Mouse (Mus musculus) embryonic facial prominence, embryonic 10.5 days (tissue): ENCODE measurements at regions not wholly inside any gene's neighbourhood (a gene's known extent, or its start where the extent isn't known, plus 50 kb on each side); places are given as distances from the start of the nearest gene placed in this dataset.

Source experiments
- DNase-seq: peaks from one replicate; pipeline ENCODE4 v3.0.0-alpha.2; 2017; ENCODE audit warnings: low spot score
- H3K27ac ChIP-seq: fragments of 300-500 bp; sonication (generic); replicated peaks from 2 replicates; pipeline ENCODE4 v1.5.1; 2016; ENCODE audit warnings: mild to moderate bottlenecking
- H3K27me3 ChIP-seq: fragments of 300-500 bp; sonication (generic); replicated peaks from 2 replicates; pipeline ENCODE4 v1.6.1; 2016; ENCODE audit warnings: low read depth, mild to moderate bottlenecking; ENCODE audit not compliant: poor library complexity, severe bottlenecking
- H3K36me3 ChIP-seq: fragments of 300-500 bp; sonication (generic); replicated peaks from 2 replicates; pipeline ENCODE4 v1.6.1; 2016; ENCODE audit warnings: mild to moderate bottlenecking, moderate library complexity
- H3K4me1 ChIP-seq: fragments of 300-500 bp; sonication (generic); 2 replicates; pipeline ENCODE4 v1.6.1; 2016
- H3K4me3 ChIP-seq: fragments of 300-500 bp; sonication (generic); 2 replicates; pipeline ENCODE4 v1.5.1; 2016; ENCODE audit warnings: mild to moderate bottlenecking, moderate library complexity
- H3K9me3 ChIP-seq: fragments of 300-500 bp; sonication (generic); 2 replicates; pipeline ENCODE4 v1.6.1; 2016; ENCODE audit warnings: mild to moderate bottlenecking
- WGBS: fragments of 180-500 bp; shearing (Covaris S2); methylation state at CpG from one replicate; pipeline ENCODE4 v1.1.7; 2016; 5-methylcytosine and 5-hydroxymethylcytosine counted together

DNA sequence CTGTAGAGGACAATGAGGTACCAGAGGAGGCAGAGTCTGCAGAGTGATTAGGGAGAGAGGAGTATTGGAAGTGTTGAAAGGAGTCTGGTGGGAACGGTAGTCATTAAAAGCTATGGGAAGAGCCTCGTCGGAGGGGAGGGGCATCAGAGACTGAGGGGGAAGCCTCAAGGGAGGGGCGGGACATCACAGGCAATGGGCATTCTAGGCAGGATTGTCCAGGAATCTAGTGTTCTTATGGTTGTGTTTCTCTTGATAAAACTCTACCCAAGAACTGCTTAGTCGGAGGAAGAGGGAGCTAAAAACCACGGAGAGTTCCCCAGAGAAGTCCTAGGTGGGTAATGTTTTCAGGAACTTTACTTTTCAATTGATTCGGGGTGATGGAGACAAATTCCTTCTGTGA, 90.2 kb downstream of the Sec23ip start:
- Histone ChIP-seq H3K36me3 (no peaks in the 10 kb centered on the region), H3K4me1 (no peaks in the 10 kb centered on the region)
- WGBS = 57% methylated on average over 7 of the region's 7 CpGs

DNA sequence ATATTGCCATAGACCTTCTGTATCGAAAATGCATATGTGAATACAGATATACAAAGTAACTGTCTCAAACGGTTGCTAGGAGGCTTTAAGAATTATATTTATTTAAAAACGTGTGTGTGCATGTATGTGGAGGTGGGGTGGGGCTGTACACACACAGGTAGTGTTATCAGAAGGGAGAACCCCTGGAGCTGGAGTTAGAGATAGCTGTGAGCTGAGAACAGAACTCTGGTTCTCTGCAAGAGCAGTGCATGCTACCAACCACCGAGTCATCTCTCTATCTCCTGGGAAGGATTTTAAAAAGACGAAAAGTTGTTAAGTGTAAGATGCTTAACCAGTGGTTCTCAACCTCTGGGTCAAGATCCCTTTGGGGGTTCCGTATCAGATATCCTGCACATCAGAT, 91.7 kb downstream of the Sec23ip start:
- Histone ChIP-seq H3K4me3 (no peak overlapping the region), H3K36me3 (no peaks in the 10 kb centered on the region), H3K9me3 (no peaks in the 10 kb centered on the region), H3K27ac (no peak overlapping the region), H3K4me1 (no peaks in the 10 kb centered on the region), H3K27me3 (no peaks in the 10 kb centered on the region)
- DNase-seq = no peak
- 88% methylated on average over 6 of the region's 6 CpGs for WGBS

More for the DNA sequence above, 90.2 kb downstream of the Sec23ip start:
- no peak overlapping the region for H3K4me3 ChIP-seq
- no peaks in the 10 kb centered on the region for H3K27me3 ChIP-seq
- DNase-seq = no peak
- H3K9me3 ChIP-seq = no peaks in the 10 kb centered on the region
- H3K27ac ChIP-seq = no peak overlapping the region

DNA sequence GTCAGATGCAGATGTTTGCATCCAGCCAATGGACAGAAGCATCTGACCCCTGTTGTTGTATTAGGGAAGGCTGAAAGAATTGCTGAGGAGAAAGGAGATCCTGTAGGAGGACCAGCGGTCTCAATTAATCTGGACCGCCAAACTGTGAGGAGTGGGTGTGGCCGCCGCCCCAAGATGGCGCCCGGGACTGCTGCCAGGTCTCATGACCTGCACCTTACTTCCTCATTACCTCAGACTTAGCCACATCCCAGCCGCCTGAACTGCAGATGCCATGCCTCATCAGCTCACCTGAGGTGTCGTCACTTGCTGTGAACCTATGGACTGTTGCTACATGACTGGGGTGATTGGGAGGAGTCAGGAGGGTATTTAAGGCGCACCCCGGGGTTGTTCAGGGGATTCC, 97.8 kb downstream of the Sec23ip start:
- 91% methylated on average over 10 of the region's 10 CpGs for WGBS

DNA sequence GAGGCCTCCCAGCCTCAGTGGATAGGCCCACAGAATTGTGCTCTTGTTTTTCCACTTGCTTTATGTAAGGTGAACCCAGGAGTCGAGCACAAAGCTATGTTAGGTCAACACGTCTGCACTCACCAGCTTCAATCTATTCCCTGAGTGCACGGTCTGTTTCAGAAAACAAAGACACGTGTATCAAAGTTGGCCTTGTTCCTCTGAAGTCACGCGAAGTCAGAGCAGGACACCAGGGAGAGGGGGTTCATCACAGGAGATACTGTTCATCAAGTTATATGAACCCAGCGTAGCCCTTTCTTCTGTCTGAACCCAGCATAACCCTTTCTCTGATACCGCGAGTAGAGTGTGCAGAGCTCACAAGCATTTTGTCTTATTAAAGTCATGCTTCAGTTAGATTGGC, 98.8 kb downstream of the Sec23ip start:
- no peaks in the 10 kb centered on the region for H3K36me3 ChIP-seq
- 79% methylated on average over 9 of the region's 9 CpGs for WGBS

More for the DNA sequence above, 97.8 kb downstream of the Sec23ip start:
- Histone ChIP-seq H3K27ac (no peak overlapping the region), H3K36me3 (no peaks in the 10 kb centered on the region), H3K4me3 (no peak overlapping the region), H3K9me3 (no peaks in the 10 kb centered on the region), H3K27me3 (no peaks in the 10 kb centered on the region), H3K4me1 (no peaks in the 10 kb centered on the region)
- DNase-seq = no peak

DNA sequence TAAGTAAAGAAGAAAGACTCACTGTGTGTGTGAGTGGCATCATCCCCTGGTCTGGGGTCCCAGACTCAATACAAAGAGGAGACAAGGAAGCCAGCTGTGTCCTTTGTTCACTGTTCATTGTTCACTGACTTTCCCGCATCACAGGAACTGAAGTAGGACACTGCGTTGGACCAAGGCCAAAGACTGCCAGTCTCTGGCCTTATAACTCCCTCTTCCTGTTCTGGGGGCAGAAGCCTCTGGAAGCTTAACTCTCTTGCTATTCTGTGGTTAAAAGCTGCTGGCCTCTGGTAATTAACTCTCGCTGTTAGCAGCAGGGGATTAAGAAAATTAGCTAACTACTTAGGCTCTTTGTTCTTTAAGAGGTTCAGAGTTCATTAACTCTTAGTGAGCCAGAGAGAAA, 104.5 kb downstream of the Sec23ip start:
- Histone ChIP-seq H3K27ac (no peak overlapping the region), H3K9me3 (peaks cover 4% of the 10 kb centered on the region; the same call in 1 of the 2 replicates), H3K36me3 (no peaks in the 10 kb centered on the region), H3K4me1 (peaks cover 6% of the 10 kb centered on the region; the same call in 1 of the 2 replicates), H3K4me3 (no peak overlapping the region), H3K27me3 (no peaks in the 10 kb centered on the region)
- peak; percentile 7 for DNase-seq
- WGBS = 15% methylated on average over 3 of the region's 3 CpGs

More for the DNA sequence above, 98.8 kb downstream of the Sec23ip start:
- Histone ChIP-seq H3K27ac (no peak overlapping the region), H3K9me3 (no peaks in the 10 kb centered on the region), H3K4me3 (no peak overlapping the region), H3K27me3 (no peaks in the 10 kb centered on the region), H3K4me1 (no peaks in the 10 kb centered on the region)
- DNase-seq = no peak

DNA sequence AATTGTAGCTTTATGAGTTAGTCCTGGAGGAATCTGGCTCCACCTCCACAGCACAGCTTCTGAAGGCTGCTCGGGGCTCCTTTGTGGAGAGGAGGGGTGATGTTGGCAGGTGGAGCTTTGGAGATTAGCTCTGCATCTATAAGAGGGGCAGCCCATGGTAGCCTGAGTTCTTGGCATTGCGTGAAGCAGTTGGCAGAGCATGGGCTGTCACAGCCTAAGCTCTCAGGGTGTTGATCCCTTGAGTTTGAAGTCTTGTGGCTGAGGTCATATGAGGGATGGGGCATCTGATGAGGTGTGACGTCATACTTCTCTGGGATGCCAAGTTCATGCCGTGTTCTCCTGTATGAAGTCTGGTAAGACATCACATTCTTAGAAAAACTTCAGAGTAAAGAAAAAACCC, 109.5 kb downstream of the Sec23ip start:
- 76% methylated on average over 4 of the region's 4 CpGs for WGBS
- no peak overlapping the region for H3K27ac ChIP-seq
- DNase-seq = no peak
- no peak overlapping the region for H3K4me3 ChIP-seq
- H3K27me3 ChIP-seq = no peaks in the 10 kb centered on the region
- H3K36me3 ChIP-seq = no peaks in the 10 kb centered on the region
- peaks cover 4% of the 10 kb centered on the region; the same call in 1 of the 2 replicates for H3K9me3 ChIP-seq
- peaks cover 3% of the 10 kb centered on the region; the same call in 1 of the 2 replicates for H3K4me1 ChIP-seq

DNA sequence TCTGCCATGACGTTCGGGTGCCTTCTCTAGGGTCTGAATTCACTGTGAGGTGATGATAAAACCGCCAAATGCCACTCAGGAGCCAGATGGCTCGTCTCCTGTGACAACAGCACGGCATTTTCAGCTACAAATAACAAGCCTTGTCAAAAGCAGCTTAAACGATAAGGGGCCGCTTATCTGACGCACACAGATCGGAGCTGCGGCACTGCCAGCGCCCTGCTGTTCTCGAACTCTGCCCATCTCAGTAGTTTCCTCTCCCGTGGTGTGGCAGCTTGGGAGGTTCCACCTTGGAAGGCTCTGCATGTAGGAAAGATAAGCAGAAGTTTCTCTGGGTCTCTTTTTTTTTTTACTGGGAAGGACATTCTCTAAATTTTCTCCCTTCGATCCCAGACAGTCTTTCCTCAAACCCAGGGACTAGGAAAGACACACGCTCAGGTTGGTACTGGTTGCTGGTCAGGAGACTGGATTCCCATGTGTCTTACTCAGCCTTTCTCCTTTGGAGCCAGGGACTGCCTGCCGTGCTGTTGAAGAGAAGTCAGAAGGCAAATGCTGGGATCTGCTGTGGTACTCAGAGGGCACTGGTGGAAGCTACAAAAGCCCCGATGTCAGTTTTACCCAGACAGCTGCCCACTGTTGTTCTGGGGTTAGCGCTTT, 110.1 kb downstream of the Sec23ip start:
- Histone ChIP-seq H3K9me3 (peaks cover 4% of the 10 kb centered on the region; the same call in 1 of the 2 replicates), H3K4me1 (no peaks in the 10 kb centered on the region), H3K4me3 (no peak overlapping the region), H3K27ac (no peak overlapping the region), H3K36me3 (no peaks in the 10 kb centered on the region), H3K27me3 (no peaks in the 10 kb centered on the region)
- no peak for DNase-seq
- WGBS = 71% methylated on average over 18 of the region's 18 CpGs

DNA sequence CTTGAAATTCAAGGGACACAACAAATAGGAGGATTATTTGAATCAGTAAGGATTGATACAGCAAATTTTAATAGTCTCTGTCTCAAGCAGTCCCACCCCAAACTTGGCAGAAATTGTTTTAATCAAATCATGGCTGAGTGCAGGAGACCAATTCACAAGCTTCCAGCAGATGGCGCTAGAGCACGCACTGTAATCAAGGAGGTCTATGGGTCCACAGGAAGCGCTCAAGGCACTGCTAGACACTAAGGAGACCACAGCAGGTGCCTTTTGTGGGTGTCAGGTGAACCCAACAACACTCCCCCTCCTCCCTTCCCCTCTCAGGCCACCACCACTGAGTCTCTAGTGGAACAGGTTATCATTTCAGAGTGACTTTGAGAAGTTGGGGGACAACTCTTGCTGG, 115.4 kb downstream of the Sec23ip start:
- H3K36me3 ChIP-seq = no peaks in the 10 kb centered on the region
- no peak overlapping the region for H3K4me3 ChIP-seq
- WGBS = 4% methylated on average over 3 of the region's 3 CpGs
- peak; percentile 75 for DNase-seq
- no peaks in the 10 kb centered on the region for H3K4me1 ChIP-seq
- H3K27ac ChIP-seq = no peak overlapping the region
- H3K9me3 ChIP-seq = no peaks in the 10 kb centered on the region
- no peaks in the 10 kb centered on the region for H3K27me3 ChIP-seq

DNA sequence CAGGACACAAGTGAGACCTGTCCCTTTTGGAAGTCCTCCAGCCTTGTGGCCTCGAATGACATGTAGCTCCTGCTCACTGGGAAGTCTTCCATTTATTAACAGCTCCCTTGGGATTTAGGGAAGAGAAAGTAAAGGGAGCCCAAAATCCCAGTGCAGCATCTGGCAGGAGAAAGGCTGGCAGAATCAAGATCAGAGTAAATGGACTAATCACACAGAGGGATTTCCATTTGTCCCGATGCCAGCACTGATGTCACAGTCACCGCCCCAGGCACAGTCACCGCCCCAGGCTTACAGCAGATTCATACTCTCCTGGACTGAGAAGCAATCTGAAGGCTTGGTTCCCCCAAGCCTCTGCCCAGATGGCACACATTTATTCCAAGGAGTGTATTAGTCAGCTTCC, 116.0 kb downstream of the Sec23ip start:
- H3K4me1 ChIP-seq = no peaks in the 10 kb centered on the region
- H3K4me3 ChIP-seq = no peak overlapping the region
- DNase-seq = no peak
- no peaks in the 10 kb centered on the region for H3K27me3 ChIP-seq
- H3K9me3 ChIP-seq = no peaks in the 10 kb centered on the region
- H3K27ac ChIP-seq = no peak overlapping the region
- WGBS = 81% methylated on average over 4 of the region's 4 CpGs
- H3K36me3 ChIP-seq = no peaks in the 10 kb centered on the region

DNA sequence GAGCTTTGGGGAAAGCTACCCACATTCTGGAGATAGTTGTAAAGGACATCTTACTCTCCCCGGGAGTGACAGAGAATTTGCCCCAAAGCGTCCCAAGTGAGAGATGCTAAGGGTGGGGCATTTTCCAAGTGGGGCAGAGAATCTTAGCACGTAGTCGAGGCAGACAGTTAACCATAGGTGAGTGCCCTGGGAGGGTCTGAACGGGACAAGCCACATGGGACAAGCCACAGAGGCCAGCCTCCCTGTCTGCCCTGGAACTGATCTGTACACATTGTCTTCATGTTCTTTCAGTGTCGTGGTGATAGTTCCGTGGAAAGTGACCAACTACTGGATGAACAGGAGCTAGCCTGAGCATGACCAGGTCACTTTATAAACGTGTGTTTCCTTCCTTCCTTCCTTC, 116.6 kb downstream of the Sec23ip start:
- Histone ChIP-seq H3K27me3 (no peaks in the 10 kb centered on the region), H3K4me3 (no peak overlapping the region), H3K4me1 (no peaks in the 10 kb centered on the region), H3K9me3 (no peaks in the 10 kb centered on the region), H3K27ac (no peak overlapping the region), H3K36me3 (no peaks in the 10 kb centered on the region)
- WGBS = 88% methylated on average over 8 of the region's 8 CpGs
- no peak for DNase-seq

DNA sequence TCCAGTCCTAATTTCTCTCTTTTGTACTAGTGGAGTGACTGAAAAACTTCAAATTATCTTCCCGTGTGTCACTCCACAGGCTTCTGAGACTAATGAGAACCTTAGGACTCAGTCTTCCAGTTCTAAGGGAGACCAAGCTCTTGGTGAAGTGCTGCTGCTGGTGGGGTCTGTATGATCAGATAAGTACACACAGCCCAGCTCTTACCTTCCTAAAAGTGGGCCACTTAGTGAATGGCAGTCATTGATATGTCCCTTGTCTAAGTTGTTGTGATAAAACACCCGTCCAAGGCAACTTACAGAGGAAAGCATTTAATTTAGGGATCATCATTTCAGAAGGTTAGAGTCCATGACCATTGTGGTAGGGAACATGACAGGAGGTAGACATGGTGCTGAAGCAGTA, 124.1 kb downstream of the Sec23ip start:
- Histone ChIP-seq H3K27me3 (no peaks in the 10 kb centered on the region), H3K4me1 (no peaks in the 10 kb centered on the region), H3K27ac (no peak overlapping the region), H3K9me3 (no peaks in the 10 kb centered on the region), H3K36me3 (no peaks in the 10 kb centered on the region), H3K4me3 (no peak overlapping the region)
- no peak for DNase-seq
- 81% methylated on average over 2 of the region's 2 CpGs for WGBS

DNA sequence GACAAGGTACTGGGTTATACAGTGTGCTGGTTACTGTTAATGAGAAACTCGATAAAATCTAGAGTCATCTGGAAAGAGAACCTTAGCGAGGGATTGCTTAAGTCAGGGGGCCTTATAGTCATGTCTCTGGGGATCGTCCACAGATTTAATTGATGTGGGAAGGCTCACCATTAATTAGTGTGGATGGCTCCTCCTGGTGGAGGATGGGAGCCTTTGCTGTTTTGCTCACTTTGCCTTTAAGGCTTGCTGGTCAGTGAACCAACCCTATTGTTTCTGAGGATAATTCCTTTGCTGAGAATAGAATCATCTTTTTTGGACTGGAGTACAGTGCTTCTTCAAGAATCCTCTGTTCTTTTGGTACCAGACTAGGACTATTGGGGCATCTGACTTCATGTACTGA, 139.3 kb downstream of the Sec23ip start:
- WGBS = 72% methylated on average over 3 of the region's 3 CpGs

DNA sequence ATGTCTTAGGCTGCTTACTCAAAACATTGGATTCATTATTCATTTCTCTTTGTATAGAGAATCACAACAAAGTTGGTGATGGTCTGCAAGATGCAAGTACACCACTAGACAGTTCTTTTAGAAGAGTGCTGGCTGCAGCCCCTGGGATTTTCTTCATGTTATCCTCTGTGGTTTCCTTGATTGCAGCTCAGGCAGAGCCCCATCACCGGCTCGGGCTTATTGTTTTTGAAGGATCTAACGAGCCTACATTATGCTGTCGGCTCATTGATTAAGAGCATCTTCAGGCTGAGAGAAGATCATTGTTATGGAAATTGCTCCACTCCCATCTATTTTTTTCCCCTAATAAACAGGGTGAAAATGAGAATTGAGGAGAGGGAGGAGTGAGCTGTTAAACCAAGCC, 140.8 kb downstream of the Sec23ip start:
- no peak overlapping the region for H3K27ac ChIP-seq
- no peaks in the 10 kb centered on the region for H3K4me1 ChIP-seq
- DNase-seq = no peak
- no peaks in the 10 kb centered on the region for H3K36me3 ChIP-seq
- no peaks in the 10 kb centered on the region for H3K27me3 ChIP-seq
- H3K9me3 ChIP-seq = no peaks in the 10 kb centered on the region
- no peak overlapping the region for H3K4me3 ChIP-seq
- WGBS = 78% methylated on average over 4 of the region's 4 CpGs

More for the DNA sequence above, 139.3 kb downstream of the Sec23ip start:
- no peak for DNase-seq
- no peaks in the 10 kb centered on the region for H3K36me3 ChIP-seq
- no peaks in the 10 kb centered on the region for H3K27me3 ChIP-seq
- H3K4me1 ChIP-seq = no peaks in the 10 kb centered on the region
- no peaks in the 10 kb centered on the region for H3K9me3 ChIP-seq
- no peak overlapping the region for H3K4me3 ChIP-seq
- H3K27ac ChIP-seq = no peak overlapping the region
